Mouse (Mus musculus): ENCODE data around the gene Ttc16. TPM values are rescaled to one million over a fixed set of nuclear protein-coding genes. Genes with fewer than 3 reads are reported as not detected.

Gene Ttc16
- under 1 TPM; 0.42 to 0.66 TPM for total RNA-seq (2021)

DNA sequence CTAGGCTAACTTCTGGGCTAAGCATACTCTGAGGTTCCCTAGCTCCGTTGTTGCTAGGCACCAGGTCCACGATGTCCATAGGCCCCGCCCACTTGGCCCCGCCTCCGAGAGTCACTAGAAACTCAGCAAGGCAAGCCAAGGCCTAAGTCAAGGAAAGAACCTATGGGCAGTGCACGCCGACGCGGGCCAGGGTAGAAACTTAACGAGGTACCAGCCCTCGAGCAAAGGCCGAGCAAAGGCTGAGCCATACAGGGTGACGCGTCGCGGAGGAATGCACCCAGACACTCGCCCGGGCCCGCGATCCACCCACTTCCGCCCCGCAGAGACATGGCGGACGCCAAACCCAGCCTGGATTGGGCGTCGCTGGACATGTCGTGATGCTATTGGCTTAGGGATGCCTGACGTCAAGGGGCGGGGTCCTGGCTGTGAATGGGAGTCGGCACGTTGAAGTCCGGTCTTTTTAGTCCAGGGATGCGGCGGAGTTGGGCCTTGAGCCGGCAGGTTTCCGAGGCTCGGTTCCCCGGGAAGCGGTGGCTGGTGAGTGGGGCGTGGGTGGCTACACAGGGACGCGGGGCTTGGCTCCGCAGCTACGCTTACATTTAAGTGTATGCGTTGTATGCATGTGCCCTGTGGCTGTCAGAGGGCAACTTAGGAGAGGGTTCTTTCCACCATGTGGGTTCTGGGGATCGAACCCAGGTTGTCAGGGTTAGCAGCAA, at the start of gene Ttc16, which contains the start of gene Ptrh1:
TSS of gene Ttc16 (minus strand) at position 275 of the 716 bp plus-strand sequence.
TSS of gene Ptrh1 (plus strand) at position 428 of the 716 bp plus-strand sequence.
- intact Hi-C loops (cut with DNase I): no loop called here
- peak; percentile 97 for DNase-seq

DNA sequence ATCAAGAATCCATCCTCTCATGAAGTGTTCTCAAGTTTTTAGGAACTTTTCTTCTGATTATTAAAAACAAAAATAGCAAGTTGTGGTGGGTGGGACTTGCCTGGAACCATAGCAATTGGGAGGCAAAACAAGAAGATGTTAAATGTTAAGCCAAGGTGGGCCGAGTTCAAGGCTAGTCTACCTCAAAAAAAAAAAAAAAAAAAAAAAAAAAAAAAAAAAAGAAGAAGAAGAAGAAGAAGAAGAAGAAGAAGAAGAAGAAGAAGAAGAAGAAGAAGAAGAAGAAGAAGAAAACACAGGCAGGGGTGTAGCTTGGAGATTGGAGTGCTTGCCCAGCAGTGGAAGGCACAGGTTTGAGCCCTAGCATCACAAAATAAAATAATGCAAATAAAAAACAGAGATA, 49.3 kb upstream of the Ttc16 start:
- intact Hi-C loops (cut with DNase I): no loop called here
- no peak for DNase-seq

GRCm38 (mm10) chr2:32824181-32824580, 48.7 kb upstream of the Ttc16 start:
- intact Hi-C loops (cut with DNase I): no loop called here
- DNase-seq: no peak

- intact Hi-C loops (cut with DNase I): no loop called here
- DNase-seq: no peak
These were observed 48.2 kb upstream of the Ttc16 start for GRCm38 (mm10) chr2:32823579-32824154.

DNA sequence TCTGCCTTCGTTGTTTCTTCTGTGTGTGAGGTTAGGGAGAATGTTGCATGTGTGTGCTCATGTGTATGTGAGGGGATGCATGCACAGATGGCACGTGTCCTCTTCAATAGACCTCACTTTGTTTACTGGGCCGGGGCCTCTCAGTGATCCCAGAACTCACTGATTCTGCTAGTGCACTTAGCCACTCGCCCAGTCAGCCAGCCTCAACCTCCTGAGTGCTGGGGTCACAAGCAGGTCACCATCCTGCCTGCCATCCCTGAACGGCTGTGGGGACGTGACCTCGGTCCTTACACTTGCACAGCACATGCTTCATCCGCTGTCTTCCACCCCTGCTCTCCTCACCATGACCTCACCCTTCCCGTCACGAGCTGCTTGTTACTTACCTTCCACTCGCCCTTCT, 47.7 kb upstream of the Ttc16 start:
- intact Hi-C loops (cut with DNase I): no loop called here
- DNase-seq: peak; percentile 70

- DNase-seq: peak; percentile 41
- intact Hi-C loops (cut with DNase I): no loop called here
These were observed 47.2 kb upstream of the Ttc16 start for GRCm38 (mm10) chr2:32822643-32823042.

GRCm38 (mm10) chr2:32821041-32821802, 45.8 kb upstream of the Ttc16 start:
- peak; percentile 36 for DNase-seq
- intact Hi-C loops (cut with DNase I): no loop called here

DNA sequence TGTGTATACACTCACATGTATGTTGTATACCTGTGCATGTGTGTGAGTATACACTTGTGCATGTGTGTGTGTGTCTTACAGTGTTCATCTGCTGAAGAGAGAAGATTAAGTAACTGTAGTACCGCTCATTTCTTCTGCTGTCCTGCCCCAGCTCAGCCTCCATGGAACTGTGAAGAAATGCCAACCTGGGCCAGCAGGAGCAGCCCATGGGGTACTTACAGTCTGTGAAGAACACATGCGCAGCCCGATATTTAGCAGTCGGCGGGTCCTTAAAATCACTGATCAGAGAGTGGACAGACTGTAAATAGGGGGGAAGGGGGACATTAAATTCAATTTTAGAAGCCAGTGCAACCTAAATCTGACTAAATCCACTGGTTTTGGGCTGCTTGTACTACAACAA, 42.8 kb upstream of the Ttc16 start:
- intact Hi-C loops (cut with DNase I): no loop called here
- no peak for DNase-seq

- no peak for DNase-seq
- intact Hi-C loops (cut with DNase I): no loop called here
These were observed 42.2 kb upstream of the Ttc16 start for GRCm38 (mm10) chr2:32817589-32817988.

DNA sequence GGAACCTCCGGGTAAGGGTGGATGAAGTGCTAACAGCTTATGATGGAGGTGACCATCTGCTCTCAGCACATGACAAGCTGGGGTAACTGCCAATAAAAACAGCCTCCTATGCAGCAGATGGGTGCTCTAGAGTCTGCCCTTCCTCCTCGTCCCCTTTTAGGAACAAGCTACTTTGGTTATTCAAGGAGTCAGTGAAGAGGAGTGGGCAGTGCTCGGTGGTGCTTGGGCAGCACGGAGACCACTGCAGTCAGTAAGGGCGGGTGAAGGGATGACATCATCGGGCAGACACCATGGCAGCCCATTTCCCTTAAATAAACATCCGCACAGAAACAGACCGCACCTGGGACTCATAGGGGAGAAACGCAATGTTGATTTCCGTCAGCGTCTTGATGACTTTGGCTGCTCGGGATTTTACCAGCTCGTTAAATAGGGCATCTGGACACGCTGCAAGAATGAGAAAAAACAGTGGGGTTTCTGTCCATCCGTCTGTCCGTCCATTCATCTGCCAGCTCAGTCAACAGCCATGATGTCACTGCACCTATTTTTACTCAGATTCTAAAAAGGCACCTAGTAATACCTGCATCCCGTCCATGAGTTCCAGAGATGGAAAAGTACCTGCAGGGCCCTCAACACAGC, 41.6 kb upstream of the Ttc16 start:
- peak; percentile 69 for DNase-seq
- intact Hi-C loops (cut with DNase I): no loop called here

DNA sequence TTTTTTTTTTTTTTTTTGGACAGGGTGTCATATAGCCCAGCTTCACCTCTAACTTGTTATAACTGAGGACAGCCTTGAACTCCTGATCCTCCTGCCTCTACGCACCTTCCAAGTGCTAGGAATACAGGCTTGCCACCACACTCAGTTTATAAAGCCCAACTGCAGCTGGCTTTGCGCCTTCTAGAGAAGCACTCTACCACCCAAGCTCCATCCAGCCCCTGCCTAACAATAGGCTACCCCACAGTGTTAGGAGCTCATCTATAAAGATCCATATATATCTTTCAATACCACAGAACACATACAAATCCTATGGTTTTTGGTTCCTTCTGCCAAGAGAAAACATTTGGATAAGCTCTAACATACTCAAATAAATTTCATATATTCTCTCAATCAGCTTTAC, 41.1 kb upstream of the Ttc16 start:
- intact Hi-C loops (cut with DNase I): no loop called here
- peak; percentile 58 for DNase-seq

DNA sequence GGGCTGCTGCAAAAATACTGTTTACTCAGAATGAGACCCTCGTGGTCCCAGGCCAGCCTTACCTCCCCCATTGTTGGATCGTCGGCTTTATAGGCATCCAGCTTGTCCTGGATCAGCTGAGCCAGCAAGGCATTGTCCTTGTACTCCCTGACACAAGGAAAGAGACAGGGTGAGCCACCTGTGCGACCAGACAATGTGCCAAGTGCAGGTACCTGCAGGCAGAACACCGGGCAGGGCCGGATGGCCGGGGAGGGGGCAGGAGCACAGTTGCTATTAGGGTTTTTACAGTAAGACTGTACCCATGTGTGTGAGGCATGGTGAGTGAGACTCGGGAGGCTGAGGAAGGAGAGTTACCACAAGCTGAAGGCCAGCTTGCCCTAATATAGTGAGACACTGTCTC, 36.5 kb upstream of the Ttc16 start:
- DNase-seq: no peak
- intact Hi-C loops (cut with DNase I): no loop called here

- no peak for DNase-seq
- intact Hi-C loops (cut with DNase I): no loop called here
These were observed 33.6 kb upstream of the Ttc16 start for GRCm38 (mm10) chr2:32808816-32809566.

DNA sequence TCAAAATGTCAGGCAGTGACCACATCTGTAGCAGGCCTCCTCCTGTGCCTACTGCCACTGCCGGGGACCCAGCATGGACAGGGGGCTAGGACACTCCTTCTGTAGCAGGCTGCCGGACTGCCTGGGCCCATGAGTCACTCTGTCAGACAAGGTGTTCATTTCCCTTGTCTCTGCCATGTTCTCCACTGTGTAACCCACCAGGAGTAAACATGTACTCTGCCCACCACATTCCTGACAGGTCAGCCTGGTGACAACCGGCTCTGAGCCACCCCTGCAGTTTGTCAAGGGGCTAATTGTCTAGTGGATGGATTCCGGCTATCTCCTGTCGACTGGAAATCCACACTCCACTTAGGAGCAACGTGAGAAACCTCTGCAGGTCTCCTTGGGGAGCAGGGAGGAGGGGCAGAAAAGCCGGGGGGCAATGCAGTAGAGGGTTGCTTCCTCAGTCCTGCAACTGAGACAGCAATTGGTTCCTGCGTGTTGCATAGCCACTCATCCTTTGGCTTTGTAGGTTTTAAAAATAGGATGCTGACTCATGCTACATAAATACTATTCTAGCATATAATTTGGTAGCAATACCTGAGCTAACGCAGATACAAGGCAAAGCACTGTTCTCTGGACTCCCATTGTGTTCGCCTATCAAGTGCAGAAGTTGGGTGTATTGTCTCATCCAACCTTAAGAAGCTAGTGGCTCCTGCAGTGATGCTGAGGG, 23.0 kb upstream of the Ttc16 start:
- intact Hi-C loops (cut with DNase I): no loop called here
- DNase-seq: no peak

DNA sequence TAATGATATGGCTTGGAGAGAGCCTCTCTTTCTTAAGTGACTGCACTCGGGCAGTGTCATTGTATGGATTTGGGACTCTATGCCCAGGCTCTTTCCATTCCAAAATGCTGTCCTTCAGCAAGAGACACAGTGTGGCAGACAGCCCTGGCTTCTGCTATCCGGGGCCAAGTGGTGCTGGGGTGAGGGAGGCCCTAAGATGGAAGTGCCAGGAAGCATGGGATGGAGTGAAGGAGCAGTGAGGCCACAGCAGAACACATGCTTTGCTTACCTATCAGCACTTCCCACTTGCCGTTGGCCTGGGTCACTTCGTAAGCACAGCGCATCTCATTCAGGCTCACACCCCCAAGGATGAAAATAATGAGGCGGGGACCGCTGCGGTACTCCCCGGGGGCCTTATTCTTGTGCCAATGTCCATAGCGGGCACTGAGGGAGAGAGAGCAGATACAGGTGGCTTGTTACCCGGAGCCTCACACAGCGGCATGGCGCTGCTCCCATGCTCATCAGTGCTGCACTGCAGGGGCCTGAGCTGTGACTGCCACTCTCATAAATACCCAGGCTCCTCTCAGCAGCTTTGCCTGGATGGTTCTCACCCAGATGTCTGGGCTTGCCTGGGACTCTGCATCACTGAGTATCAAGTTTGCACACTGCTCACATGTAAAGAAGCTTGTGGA, 20.4 kb upstream of the Ttc16 start:
- DNase-seq: no peak
- intact Hi-C loops (cut with DNase I): no loop called here

GRCm38 (mm10) chr2:32791297-32791696, 15.9 kb upstream of the Ttc16 start:
- DNase-seq: no peak
- intact Hi-C loops (cut with DNase I): no loop called here

- no peak for DNase-seq
- intact Hi-C loops (cut with DNase I): loop anchor here (5.0 kb wide), 1 partner anchor 64 kb away; no protein-coding TSS in a partner anchor
These were observed 13.1 kb upstream of the Ttc16 start for GRCm38 (mm10) chr2:32788581-32788980.

DNA sequence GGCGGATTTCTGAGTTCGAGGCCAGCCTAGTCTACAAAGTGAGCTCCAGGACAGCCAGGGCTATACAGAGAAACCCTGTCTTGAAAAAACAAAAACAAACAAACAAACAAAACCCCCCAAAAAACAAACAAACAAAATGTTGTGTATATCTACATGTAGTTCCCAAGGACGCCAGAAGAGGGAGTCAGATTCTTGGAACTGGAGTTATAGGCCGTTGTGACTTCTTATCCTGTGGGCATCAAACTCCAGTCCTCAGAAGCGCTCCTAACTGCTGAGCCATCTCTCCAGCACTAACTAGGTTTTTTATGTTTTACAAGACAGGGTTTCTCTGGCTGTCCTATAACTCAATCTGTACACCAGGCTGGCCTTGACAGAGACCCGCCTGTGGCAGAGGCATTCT, 11.7 kb upstream of the Ttc16 start:
- DNase-seq: no peak
- intact Hi-C loops (cut with DNase I): loop anchor here (5.0 kb wide), 1 partner anchor 65 kb away; no protein-coding TSS in a partner anchor

DNA sequence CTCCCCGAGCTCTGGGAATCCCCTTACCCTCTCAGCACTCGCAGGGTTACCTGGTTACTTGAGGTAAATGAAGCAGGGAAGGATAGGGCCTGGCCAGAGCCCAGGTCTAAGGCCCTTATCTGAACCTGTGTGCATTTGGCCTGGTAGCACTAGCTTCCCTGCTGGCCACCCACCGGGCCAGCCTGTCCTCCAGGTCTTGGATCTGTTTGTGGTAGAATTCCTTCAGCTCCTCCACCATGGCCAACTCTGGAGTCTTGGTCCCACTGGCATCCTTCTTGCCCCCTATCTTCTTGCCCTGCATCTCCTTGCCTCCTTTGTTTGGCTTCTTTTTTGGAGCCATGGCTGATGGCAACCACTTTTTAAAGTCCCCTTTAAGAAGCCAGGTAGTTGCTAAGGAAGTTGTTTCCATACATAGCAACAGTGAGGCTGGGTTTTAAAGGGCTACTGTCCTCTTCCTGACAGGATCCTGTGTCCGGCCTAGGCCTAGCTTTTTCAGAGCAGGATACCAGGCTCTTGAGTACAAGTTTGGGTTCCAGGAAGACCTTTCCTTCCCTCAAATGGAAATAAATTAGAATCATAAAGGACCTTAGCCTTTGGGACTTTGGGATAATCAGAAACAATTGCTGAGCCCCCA, 8.7 kb upstream of the Ttc16 start, which contains the start of gene Cfap157:
TSS of gene Cfap157 (minus strand) at position 381 of the 634 bp plus-strand sequence.
- intact Hi-C loops (cut with DNase I): no loop called here
- no peak for DNase-seq
